Mouse (Mus musculus): ENCODE data around the gene Prkcq. TPM values are rescaled to one million over a fixed set of nuclear protein-coding genes. Genes with fewer than 3 reads are reported as not detected.
A peak's percentile ranks its signal among the peaks of the same experiment; 100 is the strongest.

Prkcq gene
- polyA plus RNA-seq, 1 experiment from 2014 or later, result 5.4 TPM

DNA sequence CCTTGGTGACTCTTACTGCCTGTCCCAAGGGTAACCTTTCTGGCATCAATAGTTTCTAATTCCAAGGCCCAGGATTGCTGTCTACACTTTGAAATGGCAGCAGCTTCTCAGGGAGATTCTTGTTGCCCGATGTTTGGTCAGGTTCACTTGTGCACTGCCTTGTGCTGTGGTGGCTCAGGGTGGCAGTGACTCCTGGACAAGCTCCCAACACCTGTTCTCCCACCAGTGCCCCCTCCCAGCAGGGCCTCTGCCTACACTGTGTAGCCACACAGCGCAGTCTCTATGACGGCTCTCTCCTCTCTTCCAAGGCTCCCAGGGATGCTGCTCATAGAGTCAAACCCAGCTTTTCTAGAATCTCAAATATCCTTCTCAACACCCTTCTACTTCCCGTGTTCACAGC is 2.2 kb downstream of the Prkcq start:
- H3K27me3 ChIP-seq (ENCODE audit: control insufficient read depth, insufficient read depth, low read length), result peaks cover 12% of the 10 kb centered on the region
- DNase-seq, result no peak
- H3K4me1 ChIP-seq (ENCODE audit: control insufficient read depth, insufficient read depth, low read length), result 0 out of 2 replicates have a peak, but pooled peaks cover 8% of the 10 kb centered on the region
- 78% methylated on average over 4 of the region's 4 CpGs for WGBS
- ATAC-seq (ENCODE audit: low FRiP score, low TSS enrichment), result no peak
- no peak overlapping the region for H3K9ac ChIP-seq (replicated peaks; ENCODE audit: low read length)
- H3K27ac ChIP-seq (replicated peaks; ENCODE audit: low read depth, low read length), result no peak overlapping the region
- H3K4me3 ChIP-seq (replicated peaks; ENCODE audit: low read depth, low read length), result no peak overlapping the region
- no peak overlapping the region for H3K4me2 ChIP-seq (ENCODE audit: low read length)
- no peaks in the 10 kb centered on the region for H3K36me3 ChIP-seq (ENCODE audit: control insufficient read depth, insufficient read depth, low read length)
- H3K9me3 ChIP-seq (ENCODE audit: control insufficient read depth, low read length), result no peaks in the 10 kb centered on the region

DNA sequence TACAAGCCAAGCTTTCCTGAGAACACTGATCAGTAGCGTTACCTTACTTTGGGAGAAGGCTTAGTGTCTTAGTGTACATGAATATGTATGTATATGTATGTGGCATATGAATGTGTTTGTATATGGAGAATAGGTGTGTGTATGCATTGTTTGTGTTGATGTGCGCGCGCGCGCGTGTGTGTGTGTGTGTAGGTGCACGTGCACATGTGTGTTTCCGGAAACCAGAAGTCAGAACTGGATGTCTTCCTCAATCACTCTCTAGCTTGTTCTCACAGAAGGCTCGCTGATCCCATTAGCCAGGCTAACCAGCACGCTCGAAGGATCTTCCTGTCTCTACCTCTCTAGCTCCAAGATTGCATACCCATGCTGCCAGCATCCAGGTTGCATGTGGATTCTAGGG is 6.0 kb downstream of the Prkcq start:
- Histone ChIP-seq H3K27ac (replicated peaks; ENCODE audit: low read depth, low read length) (no peak overlapping the region), H3K4me1 (ENCODE audit: control insufficient read depth, insufficient read depth, low read length) (0 out of 2 replicates have a peak, but pooled peaks cover 6% of the 10 kb centered on the region), H3K9me3 (ENCODE audit: control insufficient read depth, low read length) (no peaks in the 10 kb centered on the region), H3K4me2 (ENCODE audit: low read length) (no peak overlapping the region), H3K36me3 (ENCODE audit: control insufficient read depth, insufficient read depth, low read length) (no peaks in the 10 kb centered on the region), H3K4me3 (replicated peaks; ENCODE audit: low read depth, low read length) (no peak overlapping the region), H3K27me3 (ENCODE audit: control insufficient read depth, insufficient read depth, low read length) (peaks cover 7% of the 10 kb centered on the region), H3K9ac (replicated peaks; ENCODE audit: low read length) (no peak overlapping the region)
- WGBS, result 96% methylated on average over 12 of the region's 12 CpGs
- ATAC-seq (ENCODE audit: low FRiP score, low TSS enrichment), result no peak
- DNase-seq, result no peak

DNA sequence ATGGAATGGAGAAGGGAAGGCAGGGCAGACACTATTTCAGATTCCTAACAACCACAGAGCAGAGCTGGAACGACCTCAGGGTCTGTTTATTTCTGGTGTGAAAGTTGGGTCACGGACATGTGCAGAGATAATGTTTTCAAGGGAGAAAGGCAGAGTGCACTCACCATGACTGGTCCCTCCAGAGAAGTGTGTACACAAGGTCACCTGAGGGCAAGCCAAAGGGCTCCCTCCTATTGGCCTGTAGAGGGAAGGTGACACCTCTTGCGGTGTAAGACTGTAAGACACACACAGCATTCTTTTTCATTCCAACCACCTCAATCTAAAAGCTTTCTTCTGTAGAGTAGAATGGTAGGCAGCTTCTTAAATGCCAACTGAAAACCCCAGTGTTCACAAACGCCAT is 9.6 kb downstream of the Prkcq start:
- no peaks in the 10 kb centered on the region for H3K27me3 ChIP-seq (ENCODE audit: control insufficient read depth, insufficient read depth, low read length)
- no peak overlapping the region for H3K4me2 ChIP-seq (ENCODE audit: low read length)
- H3K27ac ChIP-seq (replicated peaks; ENCODE audit: low read depth, low read length), result no peak overlapping the region
- no peaks in the 10 kb centered on the region; the same call in 1 of the 2 replicates for H3K9me3 ChIP-seq (ENCODE audit: control insufficient read depth, low read length)
- H3K36me3 ChIP-seq (ENCODE audit: control insufficient read depth, insufficient read depth, low read length), result no peaks in the 10 kb centered on the region
- no peak overlapping the region for H3K9ac ChIP-seq (replicated peaks; ENCODE audit: low read length)
- 77% methylated on average over 4 of the region's 4 CpGs for WGBS
- H3K4me1 ChIP-seq (ENCODE audit: control insufficient read depth, insufficient read depth, low read length), result no peaks in the 10 kb centered on the region
- ATAC-seq (ENCODE audit: low FRiP score, low TSS enrichment) (no peak), DNase-seq (no peak)
- no peak overlapping the region for H3K4me3 ChIP-seq (replicated peaks; ENCODE audit: low read depth, low read length)

DNA sequence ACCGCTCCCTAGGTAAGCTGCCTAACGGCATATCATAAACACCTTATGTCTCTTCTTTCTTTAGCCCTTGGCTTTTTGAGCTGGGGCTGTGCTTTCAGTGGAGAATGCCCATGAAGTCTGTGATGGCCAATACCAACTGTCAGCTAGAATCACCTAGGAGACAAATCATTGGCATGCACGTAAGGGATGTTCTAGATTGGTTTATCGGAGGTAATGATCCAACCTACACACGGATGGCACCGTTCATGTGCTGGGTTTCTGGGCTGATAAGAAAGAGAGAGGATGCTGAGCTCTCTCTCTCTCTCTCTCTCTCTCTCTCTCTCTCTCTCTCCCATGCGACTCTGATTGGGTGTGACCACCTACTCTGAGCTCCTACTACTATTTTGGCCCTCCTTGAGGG is 10.2 kb downstream of the Prkcq start:
- 94% methylated on average over 7 of the region's 7 CpGs for WGBS
- Histone ChIP-seq H3K4me3 (replicated peaks; ENCODE audit: low read depth, low read length) (no peak overlapping the region), H3K27me3 (ENCODE audit: control insufficient read depth, insufficient read depth, low read length) (no peaks in the 10 kb centered on the region), H3K4me1 (ENCODE audit: control insufficient read depth, insufficient read depth, low read length) (no peaks in the 10 kb centered on the region), H3K9me3 (ENCODE audit: control insufficient read depth, low read length) (no peaks in the 10 kb centered on the region; the same call in 1 of the 2 replicates), H3K4me2 (ENCODE audit: low read length) (no peak overlapping the region), H3K9ac (replicated peaks; ENCODE audit: low read length) (no peak overlapping the region), H3K27ac (replicated peaks; ENCODE audit: low read depth, low read length) (no peak overlapping the region), H3K36me3 (ENCODE audit: control insufficient read depth, insufficient read depth, low read length) (no peaks in the 10 kb centered on the region)
- ATAC-seq (ENCODE audit: low FRiP score, low TSS enrichment) (no peak), DNase-seq (no peak)

DNA sequence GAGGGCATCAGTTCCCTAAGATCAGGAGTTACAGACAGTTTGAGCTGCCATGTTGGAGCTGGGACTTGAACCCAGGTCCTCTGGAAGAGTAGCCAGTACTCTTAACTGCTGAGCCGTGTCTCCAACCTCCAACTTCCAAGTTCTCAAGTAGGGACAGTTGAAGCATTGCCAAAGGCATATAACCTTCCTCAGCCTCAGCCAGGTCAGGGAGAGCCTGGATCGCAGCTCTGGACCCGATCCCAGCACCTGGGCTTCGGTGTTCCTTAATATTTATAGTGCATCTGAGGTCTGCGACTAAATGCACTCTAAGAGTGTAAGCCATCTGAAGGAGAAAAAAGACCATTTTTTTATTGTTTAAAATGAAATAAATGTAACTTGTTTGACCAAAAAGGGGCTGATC is 12.1 kb downstream of the Prkcq start:
- no peak overlapping the region for H3K4me3 ChIP-seq (replicated peaks; ENCODE audit: low read depth, low read length)
- 94% methylated on average over 5 of the region's 5 CpGs for whole genome bisulfite sequencing
- no peaks in the 10 kb centered on the region for H3K36me3 ChIP-seq (ENCODE audit: control insufficient read depth, insufficient read depth, low read length)
- 0 out of 2 replicates have a peak, but pooled peaks cover 3% of the 10 kb centered on the region for H3K27me3 ChIP-seq (ENCODE audit: control insufficient read depth, insufficient read depth, low read length)
- DNase-seq (no peak), ATAC-seq (ENCODE audit: low FRiP score, low TSS enrichment) (no peak)
- H3K9me3 ChIP-seq (ENCODE audit: control insufficient read depth, low read length), result no peaks in the 10 kb centered on the region; the same call in 1 of the 2 replicates
- no peak overlapping the region for H3K4me2 ChIP-seq (ENCODE audit: low read length)
- H3K27ac ChIP-seq (replicated peaks; ENCODE audit: low read depth, low read length), result no peak overlapping the region
- H3K9ac ChIP-seq (replicated peaks; ENCODE audit: low read length), result no peak overlapping the region
- no peaks in the 10 kb centered on the region for H3K4me1 ChIP-seq (ENCODE audit: control insufficient read depth, insufficient read depth, low read length)

DNA sequence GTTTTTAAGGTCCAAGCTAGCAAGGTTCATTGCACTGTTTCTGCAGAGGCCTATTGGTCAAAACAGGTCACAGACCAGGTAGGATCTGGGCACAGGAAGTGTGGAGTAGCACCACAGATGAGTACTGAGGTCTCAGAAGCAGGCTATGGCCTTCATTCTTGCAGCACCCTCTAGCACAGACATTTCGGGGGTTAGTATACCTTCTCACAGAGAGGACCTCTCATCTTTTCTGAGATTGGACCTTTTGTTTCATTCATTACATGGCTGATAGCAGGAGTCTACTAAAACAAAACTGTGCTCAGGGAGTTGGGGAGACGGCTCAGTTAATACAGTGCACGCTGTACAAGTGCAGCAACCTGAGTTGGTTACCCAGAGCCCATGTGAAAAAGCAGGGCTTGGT is 14.7 kb downstream of the Prkcq start:
- DNase-seq, result no peak
- Histone ChIP-seq H3K4me1 (ENCODE audit: control insufficient read depth, insufficient read depth, low read length) (no peaks in the 10 kb centered on the region), H3K4me3 (replicated peaks; ENCODE audit: low read depth, low read length) (no peak overlapping the region), H3K27ac (replicated peaks; ENCODE audit: low read depth, low read length) (no peak overlapping the region), H3K27me3 (ENCODE audit: control insufficient read depth, insufficient read depth, low read length) (0 out of 2 replicates have a peak, but pooled peaks cover 3% of the 10 kb centered on the region), H3K4me2 (ENCODE audit: low read length) (no peak overlapping the region), H3K9ac (replicated peaks; ENCODE audit: low read length) (no peak overlapping the region), H3K36me3 (ENCODE audit: control insufficient read depth, insufficient read depth, low read length) (no peaks in the 10 kb centered on the region), H3K9me3 (ENCODE audit: control insufficient read depth, low read length) (no peaks in the 10 kb centered on the region; the same call in 1 of the 2 replicates)
- 92% methylated on average over 3 of the region's 3 CpGs for WGBS
- ATAC-seq (ENCODE audit: low FRiP score, low TSS enrichment), result no peak

DNA sequence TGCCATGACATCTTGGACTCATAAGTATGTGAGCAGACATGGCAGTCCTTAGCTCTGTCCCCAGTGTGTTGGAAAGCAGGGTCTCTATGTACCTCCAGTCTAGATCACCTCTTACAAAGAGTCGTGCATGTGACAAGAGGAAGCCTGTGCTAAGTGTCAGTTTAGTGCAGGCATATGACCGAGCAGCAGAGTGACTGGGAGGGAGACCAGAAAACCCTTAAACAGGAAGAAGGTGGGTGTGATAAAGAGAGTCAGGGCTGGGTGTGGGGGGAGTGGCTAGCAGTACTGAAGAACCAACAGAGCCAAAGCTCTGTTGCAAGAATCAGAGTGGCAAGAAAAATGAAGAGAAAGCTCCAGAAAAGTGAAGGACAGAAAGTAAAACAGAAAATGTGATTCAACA is 15.3 kb downstream of the Prkcq start:
- Histone ChIP-seq H3K4me3 (replicated peaks; ENCODE audit: low read depth, low read length) (no peak overlapping the region), H3K4me2 (ENCODE audit: low read length) (no peak overlapping the region), H3K27ac (replicated peaks; ENCODE audit: low read depth, low read length) (no peak overlapping the region), H3K9me3 (ENCODE audit: control insufficient read depth, low read length) (no peaks in the 10 kb centered on the region; the same call in 1 of the 2 replicates), H3K4me1 (ENCODE audit: control insufficient read depth, insufficient read depth, low read length) (no peaks in the 10 kb centered on the region), H3K27me3 (ENCODE audit: control insufficient read depth, insufficient read depth, low read length) (0 out of 2 replicates have a peak, but pooled peaks cover 3% of the 10 kb centered on the region), H3K36me3 (ENCODE audit: control insufficient read depth, insufficient read depth, low read length) (no peaks in the 10 kb centered on the region), H3K9ac (replicated peaks; ENCODE audit: low read length) (no peak overlapping the region)
- ATAC-seq (ENCODE audit: low FRiP score, low TSS enrichment) (peak; percentile 8; the same call in 1 of the 2 replicates), DNase-seq (no peak)
- 82% methylated on average over 2 of the region's 2 CpGs for WGBS

DNA sequence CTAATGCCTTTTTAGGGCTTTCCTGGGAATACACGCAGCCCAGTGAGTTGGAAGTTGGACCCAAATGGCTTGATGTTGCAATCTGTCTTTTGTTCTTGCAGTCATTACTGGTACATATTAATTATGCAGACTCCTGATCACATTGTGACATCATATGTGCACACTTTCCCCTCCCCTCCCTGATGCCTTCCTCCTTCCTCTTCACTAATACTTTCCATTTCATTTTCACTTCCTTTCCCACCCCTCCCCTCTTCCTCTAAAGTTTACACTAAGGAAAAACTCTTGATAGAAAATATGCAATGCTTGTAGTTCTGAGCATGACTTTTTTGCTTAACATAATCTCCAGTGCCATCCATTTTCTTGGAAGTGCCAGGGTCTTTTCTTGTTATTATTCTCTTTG is 16.4 kb downstream of the Prkcq start:
- no peak overlapping the region for H3K27ac ChIP-seq (replicated peaks; ENCODE audit: low read depth, low read length)
- WGBS, result 91% methylated on average over 1 of the region's 1 CpGs
- H3K36me3 ChIP-seq (ENCODE audit: control insufficient read depth, insufficient read depth, low read length), result no peaks in the 10 kb centered on the region
- 0 out of 2 replicates have a peak, but pooled peaks cover 3% of the 10 kb centered on the region for H3K27me3 ChIP-seq (ENCODE audit: control insufficient read depth, insufficient read depth, low read length)
- H3K4me3 ChIP-seq (replicated peaks; ENCODE audit: low read depth, low read length), result no peak overlapping the region
- H3K4me1 ChIP-seq (ENCODE audit: control insufficient read depth, insufficient read depth, low read length), result no peaks in the 10 kb centered on the region
- no peak overlapping the region for H3K9ac ChIP-seq (replicated peaks; ENCODE audit: low read length)
- H3K4me2 ChIP-seq (ENCODE audit: low read length), result no peak overlapping the region
- H3K9me3 ChIP-seq (ENCODE audit: control insufficient read depth, low read length), result no peaks in the 10 kb centered on the region; the same call in 1 of the 2 replicates
- DNase-seq, result no peak
- ATAC-seq (ENCODE audit: low FRiP score, low TSS enrichment), result no peak

DNA sequence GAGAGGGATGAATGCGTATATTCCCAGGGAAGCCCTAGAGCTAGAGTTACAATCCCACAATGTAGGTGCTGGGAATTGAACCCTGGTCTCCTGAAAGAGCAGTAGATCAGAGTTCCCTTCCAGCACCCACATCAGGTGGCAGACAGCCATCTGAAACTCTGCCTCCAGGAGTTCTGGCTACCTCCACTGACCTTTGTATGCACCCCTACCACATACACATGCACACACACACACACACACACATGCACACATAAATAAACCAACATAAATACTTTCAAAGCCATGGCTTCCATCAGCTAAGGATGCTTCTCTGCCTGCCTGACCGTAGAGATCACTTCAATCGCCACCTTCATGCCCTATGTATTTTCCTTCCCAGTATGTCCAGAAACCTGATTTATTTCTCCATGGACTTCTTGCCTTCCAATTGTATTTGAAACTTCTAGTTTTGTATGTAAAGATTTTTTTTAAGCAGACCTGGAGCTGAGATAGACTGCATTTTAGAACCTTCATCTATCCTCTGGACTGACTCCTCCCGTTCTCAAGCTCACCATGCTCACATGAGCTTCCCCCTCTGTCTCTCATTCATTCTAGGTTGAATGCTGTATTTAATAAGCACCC is 17.4 kb downstream of the Prkcq start:
- WGBS, result 85% methylated on average over 4 of the region's 4 CpGs

More for the DNA sequence above, 17.4 kb downstream of the Prkcq start:
- no peak for DNase-seq
- no peak overlapping the region for H3K27ac ChIP-seq (replicated peaks; ENCODE audit: low read depth, low read length)
- H3K9ac ChIP-seq (replicated peaks; ENCODE audit: low read length), result no peak overlapping the region
- H3K4me1 ChIP-seq (ENCODE audit: control insufficient read depth, insufficient read depth, low read length), result no peaks in the 10 kb centered on the region
- H3K27me3 ChIP-seq (ENCODE audit: control insufficient read depth, insufficient read depth, low read length), result 0 out of 2 replicates have a peak, but pooled peaks cover 3% of the 10 kb centered on the region
- H3K36me3 ChIP-seq (ENCODE audit: control insufficient read depth, insufficient read depth, low read length), result no peaks in the 10 kb centered on the region
- no peak overlapping the region for H3K4me3 ChIP-seq (replicated peaks; ENCODE audit: low read depth, low read length)
- H3K4me2 ChIP-seq (ENCODE audit: low read length), result no peak overlapping the region
- no peaks in the 10 kb centered on the region; the same call in 1 of the 2 replicates for H3K9me3 ChIP-seq (ENCODE audit: control insufficient read depth, low read length)
- no peak for ATAC-seq (ENCODE audit: low FRiP score, low TSS enrichment)

All from midbrain, embryonic 14.5 days (tissue).